Mouse (Mus musculus) fat pad, adult 2 months (tissue): ENCODE data around the gene CN725425.
A peak's percentile ranks its signal among the peaks of the same experiment; 100 is the strongest.

ENCODE experiments used
- DNase-seq: peaks from one replicate; pipeline ENCODE4 v3.0.0-alpha.2; 2011; ENCODE audit warnings: low read depth, low spot score; ENCODE audit errors: extremely low read depth

CN725425 gene

GRCm38 (mm10) chr15:91199256-91199905 is at the start of gene CN725425:
CN725425 (plus strand) TSS chr15:91199494.
- DNase-seq: no peak

- DNase-seq: no peak
Observed at GRCm38 (mm10) chr15:91152592-91152991, 46.7 kb upstream of the CN725425 start.

DNA sequence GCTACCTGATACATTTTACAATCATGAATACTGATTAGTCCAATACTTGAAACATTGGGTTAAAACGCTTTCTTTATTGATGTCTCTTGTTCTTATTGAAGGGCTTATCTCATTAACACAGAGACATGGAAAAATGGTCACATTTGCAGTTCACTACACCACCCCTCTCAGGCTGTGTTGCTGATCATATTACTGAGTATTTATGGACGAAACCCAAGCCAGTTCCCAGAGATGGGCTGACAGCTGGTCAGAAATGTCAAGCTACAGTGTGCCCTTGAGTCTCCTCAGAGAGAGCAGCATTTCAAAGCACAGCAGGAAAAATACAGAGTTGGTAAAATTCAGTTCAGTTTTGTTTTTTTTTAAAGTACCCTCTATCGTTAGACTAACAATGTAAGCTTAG is 46.0 kb upstream of the CN725425 start:
- DNase-seq: no peak

GRCm38 (mm10) chr15:91161153-91161552 is 38.1 kb upstream of the CN725425 start:
- DNase-seq: no peak

- no peak for DNase-seq
Observed at GRCm38 (mm10) chr15:91163454-91163853, 35.8 kb upstream of the CN725425 start.

- no peak for DNase-seq
Observed at GRCm38 (mm10) chr15:91165021-91165420, 34.3 kb upstream of the CN725425 start.

DNA sequence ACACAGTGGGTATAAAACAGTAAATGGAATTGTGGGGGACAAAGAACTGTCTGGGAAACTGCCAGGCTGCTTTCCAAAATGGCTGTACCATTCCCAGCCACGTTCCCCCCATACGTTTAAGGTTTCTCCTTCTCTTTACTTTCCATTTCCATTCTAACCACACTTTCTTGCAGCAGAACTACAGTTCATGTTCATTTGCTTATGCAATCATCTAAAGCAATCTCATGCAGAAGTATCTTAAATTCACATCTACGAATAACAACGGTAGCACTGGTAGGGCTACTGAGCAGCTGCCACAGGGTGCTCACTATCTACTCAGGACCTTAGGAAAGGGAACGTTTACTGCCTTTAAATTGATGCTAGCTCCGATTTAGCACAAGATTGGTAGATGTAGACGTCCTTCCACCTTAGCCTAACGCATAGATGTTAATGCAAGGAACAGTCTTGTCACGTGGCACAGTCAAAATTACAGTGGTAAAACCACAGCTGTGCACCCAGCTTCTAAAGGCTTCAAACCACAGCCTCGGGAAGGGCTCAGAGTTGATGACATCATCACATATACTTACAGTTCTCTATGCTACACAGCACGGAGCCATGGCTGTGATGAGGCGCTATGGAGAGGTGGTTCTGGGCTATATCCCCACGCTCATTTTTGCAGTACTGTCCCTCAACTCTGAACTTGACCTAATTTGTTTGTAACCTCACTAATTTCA is 31.3 kb upstream of the CN725425 start:
- no peak for DNase-seq

GRCm38 (mm10) chr15:91170602-91171328 is 28.5 kb upstream of the CN725425 start:
- DNase-seq: no peak

DNA sequence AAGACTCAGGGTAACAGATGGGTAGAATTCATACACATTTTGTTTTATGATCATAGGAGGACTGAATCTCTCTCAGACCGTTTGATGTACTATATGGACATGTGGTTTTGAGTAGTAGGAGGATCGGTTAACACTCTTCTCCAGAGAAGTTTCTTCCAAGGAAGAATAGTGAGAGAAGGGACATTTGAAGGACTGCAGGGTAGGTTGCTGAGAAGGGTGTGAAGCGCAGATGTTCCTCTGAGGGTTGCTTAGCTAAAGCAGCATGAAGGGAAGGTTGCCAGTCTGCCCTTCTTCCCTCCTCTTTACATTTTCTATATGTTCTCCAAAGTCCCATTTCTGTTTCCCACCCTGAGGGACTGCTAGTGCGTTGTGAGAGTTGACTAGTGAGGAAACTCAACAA is 28.0 kb upstream of the CN725425 start:
- no peak for DNase-seq

GRCm38 (mm10) chr15:91172193-91172592 is 27.1 kb upstream of the CN725425 start:
- DNase-seq: peak; percentile 56

GRCm38 (mm10) chr15:91178656-91179314 is 20.5 kb upstream of the CN725425 start:
- DNase-seq: no peak

GRCm38 (mm10) chr15:91179911-91180622 is 19.2 kb upstream of the CN725425 start:
- DNase-seq: no peak

- no peak for DNase-seq
Observed at GRCm38 (mm10) chr15:91186358-91186757, 12.9 kb upstream of the CN725425 start.

GRCm38 (mm10) chr15:91190026-91190425 is 9.3 kb upstream of the CN725425 start:
- DNase-seq: no peak

- DNase-seq: no peak
Observed at GRCm38 (mm10) chr15:91190519-91191207, 8.6 kb upstream of the CN725425 start.

DNA sequence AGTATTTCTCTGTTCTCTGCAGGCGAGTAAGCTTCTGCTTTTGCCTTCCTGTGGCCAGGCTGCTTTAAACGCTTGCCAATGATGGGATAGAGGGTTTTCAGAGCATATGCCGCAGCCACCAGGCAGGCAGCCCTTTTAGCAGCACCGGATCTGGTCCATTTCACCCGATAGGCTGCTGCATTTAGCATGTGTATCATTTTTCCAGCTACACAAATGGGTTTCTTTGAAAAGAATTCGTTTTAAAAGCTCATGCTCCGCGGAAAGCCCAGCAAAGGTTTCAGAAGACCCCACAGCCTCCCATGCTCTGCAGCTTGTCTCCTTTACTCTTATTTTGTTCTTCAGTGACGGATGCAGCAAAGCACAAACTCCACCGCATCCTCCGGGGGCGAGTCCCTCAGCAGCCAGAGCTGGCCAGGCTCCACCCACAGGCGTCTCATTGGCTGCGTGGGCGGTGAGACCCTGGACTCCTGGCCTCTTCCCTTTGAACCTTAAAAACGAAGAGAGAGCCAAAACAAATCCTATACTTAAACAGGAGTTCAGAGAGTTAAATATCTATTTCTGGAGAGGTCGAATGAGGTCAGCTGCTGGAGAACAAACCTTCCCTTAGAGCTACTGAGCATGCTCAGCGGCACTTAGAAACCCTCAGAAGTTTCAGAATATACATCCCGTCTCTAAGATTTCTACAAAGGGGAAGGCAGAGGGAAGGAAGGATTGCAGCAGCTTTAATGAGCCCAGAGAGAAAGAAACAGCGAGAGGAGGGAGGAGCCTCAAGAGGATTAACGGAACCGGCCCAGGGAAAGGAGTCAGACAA is 7.7 kb upstream of the CN725425 start, which contains the start of gene Abcd2:
Abcd2 (minus strand) TSS at position 388 of the 811 bp plus-strand sequence.
- DNase-seq: no peak

GRCm38 (mm10) chr15:91192223-91192598 is 7.1 kb upstream of the CN725425 start:
- DNase-seq: no peak

- no peak for DNase-seq
Observed at GRCm38 (mm10) chr15:91200833-91201232, 1.5 kb downstream of the CN725425 start.

GRCm38 (mm10) chr15:91202486-91202885 is 3.2 kb downstream of the CN725425 start:
- DNase-seq: no peak
